22 mouse cellular contexts compared by ENCODE assay signal in genomic region chr6:115767357-115767756, GRCm38 (mm10). TPM values are rescaled to one million over a fixed set of nuclear protein-coding genes. Genes with fewer than 3 reads are reported as not detected.
A peak's percentile ranks its signal among the peaks of the same experiment; 100 is the strongest.
DNase-seq lines count a peak whose midpoint lies in the region; ATAC-seq lines count a peak whose summit lies in the region.
"Had no signal": no experiment of that assay in that cellular context is flagged by ENCODE, and none has a peak within 500 bp of the region (broad histone marks: within the 10 kb centered on the region; RNA-seq: fewer than 3 reads in every experiment).

No protein-coding gene starts in this region.

- no peak overlapping the region for H3K9ac ChIP-seq in heart, embryonic 15.5 days
- H3K9ac ChIP-seq in liver, embryonic 12.5 days: no peak overlapping the region
- no peak overlapping the region for H3K9ac ChIP-seq in liver, embryonic 11.5 days (ENCODE audit: low read depth, low read length)
- H3K9ac ChIP-seq: embryonic facial prominence, embryonic 15.5 days; hindbrain, embryonic 15.5 days; midbrain, embryonic 15.5 days; neural tube, embryonic 12.5 days had no signal

- H3K4me2 ChIP-seq in heart, embryonic 15.5 days: no peak overlapping the region
- no peak overlapping the region for H3K4me2 ChIP-seq in liver, embryonic 12.5 days
- H3K4me2 ChIP-seq in liver, embryonic 11.5 days: no peak overlapping the region
- H3K4me2 ChIP-seq: embryonic facial prominence, embryonic 15.5 days; heart, embryonic 11.5 days; hindbrain, embryonic 15.5 days; midbrain, embryonic 15.5 days; neural tube, embryonic 12.5 days had no signal

- no peak for ATAC-seq in heart, embryonic 15.5 days (replicated peaks; ENCODE audit: insufficient number of reproducible peaks, insufficient read depth, low FRiP score, low read depth)
- no peak for ATAC-seq in liver, embryonic 12.5 days
- no peak for ATAC-seq in liver, embryonic 11.5 days (replicated peaks; ENCODE audit: low FRiP score)
- ATAC-seq in monocyte, adult 5-6 weeks (replicated peaks; ENCODE audit: insufficient number of reproducible peaks, low FRiP score, low TSS enrichment, poor library complexity, severe bottlenecking): peak; percentile 63; the same call in 1 of the 2 replicates
- ATAC-seq in frontal cortex, adult (ENCODE audit: low TSS enrichment): no peak
- ATAC-seq: forebrain, embryonic 14.5 days; midbrain, embryonic 15.5 days had no signal

- H3K4me1 ChIP-seq in heart, embryonic 15.5 days (replicated peaks): peaks cover 33% of the 10 kb centered on the region
- H3K4me1 ChIP-seq in liver, embryonic 12.5 days: peaks cover 44% of the 10 kb centered on the region
- H3K4me1 ChIP-seq in liver, embryonic 11.5 days (replicated peaks; ENCODE audit: control insufficient read depth, insufficient read depth, low read length): peaks cover 27% of the 10 kb centered on the region
- H3K4me1 ChIP-seq in embryonic facial prominence, embryonic 10.5 days: peaks cover 37% of the 10 kb centered on the region

- no peaks in the 10 kb centered on the region for H3K27me3 ChIP-seq in heart, embryonic 15.5 days
- no peaks in the 10 kb centered on the region for H3K27me3 ChIP-seq in liver, embryonic 12.5 days (replicated peaks)
- no peaks in the 10 kb centered on the region for H3K27me3 ChIP-seq in liver, embryonic 11.5 days (replicated peaks; ENCODE audit: control insufficient read depth, insufficient read depth, low read length)
- no peaks in the 10 kb centered on the region for H3K27me3 ChIP-seq in embryonic facial prominence, embryonic 10.5 days (replicated peaks; ENCODE audit: low read depth, poor library complexity, severe bottlenecking)
- H3K27me3 ChIP-seq: embryonic facial prominence, embryonic 15.5 days; hindbrain, embryonic 15.5 days; midbrain, embryonic 15.5 days; neural tube, embryonic 12.5 days had no signal

- no peak for DNase-seq in heart, postnatal 4 days
- DNase-seq in liver, embryonic 11.5 days (ENCODE audit: low spot score): no peak
- DNase-seq in embryonic facial prominence, embryonic 10.5 days (ENCODE audit: low spot score): no peak
- DNase-seq: adrenal gland, adult 8-10 months; cerebellum, adult 11-12 months; cerebellum, postnatal 36 days; gastrocnemius, adult 2 months; kidney, adult 8-10 months; right cerebral cortex, postnatal 25 days; thymus, postnatal 36 days had no signal

- H3K4me3 ChIP-seq in heart, embryonic 15.5 days: no peak overlapping the region
- no peak overlapping the region for H3K4me3 ChIP-seq in liver, embryonic 12.5 days
- H3K4me3 ChIP-seq in liver, embryonic 11.5 days (ENCODE audit: low read depth, low read length): no peak overlapping the region
- H3K4me3 ChIP-seq in embryonic facial prominence, embryonic 10.5 days: no peak overlapping the region
- H3K4me3 ChIP-seq: embryonic facial prominence, embryonic 15.5 days; gastrocnemius, adult 2 months; hindbrain, embryonic 15.5 days; midbrain, embryonic 15.5 days; neural tube, embryonic 12.5 days had no signal

- 0 out of 2 replicates have a peak overlapping the region, but pooled peaks have one; percentile 31 for H3K27ac ChIP-seq in heart, embryonic 15.5 days
- H3K27ac ChIP-seq in liver, embryonic 12.5 days: peak overlapping the region; percentile 51; the same call in 1 of the 2 replicates
- H3K27ac ChIP-seq in liver, embryonic 11.5 days (ENCODE audit: low read depth, low read length): no peak overlapping the region
- H3K27ac ChIP-seq in embryonic facial prominence, embryonic 10.5 days (replicated peaks): peak overlapping the region; percentile 51; the same call in 1 of the 2 replicates
- H3K27ac ChIP-seq: embryonic facial prominence, embryonic 15.5 days; hindbrain, embryonic 15.5 days; macrophage; midbrain, embryonic 15.5 days; neural tube, embryonic 12.5 days had no signal

- H3K9me3 ChIP-seq in heart, embryonic 15.5 days (replicated peaks): no peaks in the 10 kb centered on the region
- no peaks in the 10 kb centered on the region; the same call in 1 of the 2 replicates for H3K9me3 ChIP-seq in liver, embryonic 12.5 days (replicated peaks)
- no peaks in the 10 kb centered on the region for H3K9me3 ChIP-seq in liver, embryonic 11.5 days (ENCODE audit: control insufficient read depth, low read length)
- no peaks in the 10 kb centered on the region for H3K9me3 ChIP-seq in embryonic facial prominence, embryonic 10.5 days
- H3K9me3 ChIP-seq: embryonic facial prominence, embryonic 15.5 days; hindbrain, embryonic 15.5 days; midbrain, embryonic 15.5 days; neural tube, embryonic 12.5 days had no signal

- WGBS in heart, embryonic 15.5 days: 47% methylated on average over 9 of the region's 9 CpGs
- WGBS in liver, embryonic 12.5 days (ENCODE audit: insufficient replicate concordance): 22% methylated on average over 9 of the region's 9 CpGs
- 37% methylated on average over 9 of the region's 9 CpGs for WGBS in liver, embryonic 11.5 days
- 44% methylated on average over 9 of the region's 9 CpGs for WGBS in embryonic facial prominence, embryonic 10.5 days

- H3K36me3 ChIP-seq in heart, embryonic 15.5 days: no peaks in the 10 kb centered on the region
- H3K36me3 ChIP-seq in liver, embryonic 12.5 days: no peaks in the 10 kb centered on the region
- no peaks in the 10 kb centered on the region for H3K36me3 ChIP-seq in liver, embryonic 11.5 days (ENCODE audit: control insufficient read depth, insufficient read depth, low read length)
- no peaks in the 10 kb centered on the region for H3K36me3 ChIP-seq in embryonic facial prominence, embryonic 10.5 days (replicated peaks)
- H3K36me3 ChIP-seq: embryonic facial prominence, embryonic 15.5 days; hindbrain, embryonic 15.5 days; midbrain, embryonic 15.5 days; neural tube, embryonic 12.5 days had no signal

RNA-seq across cellular contexts. Expression of gene Tmem40, which starts 5.1 kb away (rescaled TPM):
- 1.3 and 1.7 TPM in 2 replicates for polyA plus RNA-seq in heart, embryonic 15.5 days (2015; fragmentation: Nextera tagmentation; extraction: Ambion mirVana)
- under 1 TPM in 1 of 2 experiments, not detected in 1; 0.54 TPM for total RNA-seq in heart, postnatal 4 days (2021)
- polyA plus RNA-seq in liver, embryonic 12.5 days (2016; fragmentation: Nextera tagmentation; extraction: Ambion mirVana): 29.1 and 32.7 TPM in 2 replicates
- 29.4 and 32.5 TPM in 2 replicates for polyA plus RNA-seq in liver, embryonic 11.5 days (2014; fragmentation: Nextera tagmentation; extraction: Ambion mirVana)
- 1.1 and 1.6 TPM in 2 replicates for polyA plus RNA-seq in embryonic facial prominence, embryonic 10.5 days (2016; fragmentation: Nextera tagmentation; extraction: Ambion mirVana)
- total RNA-seq in monocyte, adult 5-6 weeks (2017): 3.1 to 13.5 TPM in 2 of 3 replicates, not detected in the other
- total RNA-seq: adrenal gland, adult 8-10 months had no signal
- polyA plus RNA-seq: C2C12 had no signal

RNA-seq across cellular contexts. Expression of gene Cand2, which starts 7.0 kb away (rescaled TPM):
- 40.8 and 48.7 TPM in 2 replicates for polyA plus RNA-seq in heart, embryonic 15.5 days (2015; fragmentation: Nextera tagmentation; extraction: Ambion mirVana)
- total RNA-seq in heart, postnatal 4 days (2021): 10 to 100 TPM; 74.1 to 74.2 TPM
- polyA plus RNA-seq in liver, embryonic 12.5 days (2016; fragmentation: Nextera tagmentation; extraction: Ambion mirVana): 9.5 and 10.5 TPM in 2 replicates
- polyA plus RNA-seq in liver, embryonic 11.5 days (2014; fragmentation: Nextera tagmentation; extraction: Ambion mirVana): 20.3 and 22.0 TPM in 2 replicates
- 68.9 and 71.8 TPM in 2 replicates for polyA plus RNA-seq in embryonic facial prominence, embryonic 10.5 days (2016; fragmentation: Nextera tagmentation; extraction: Ambion mirVana)
- 0.10 to 0.53 TPM (median 0.19 TPM) in 3 replicates for total RNA-seq in monocyte, adult 5-6 weeks (2017)

RNA-seq across cellular contexts. Expression of gene Rpl32, which starts 41.2 kb away (rescaled TPM):
- 1,057 and 1,253 TPM in 2 replicates for polyA plus RNA-seq in heart, embryonic 15.5 days (2015; fragmentation: Nextera tagmentation; extraction: Ambion mirVana)
- 1,000 to 10,000 TPM; 1,006 to 1,007 TPM for total RNA-seq in heart, postnatal 4 days (2021)
- polyA plus RNA-seq in liver, embryonic 12.5 days (2016; fragmentation: Nextera tagmentation; extraction: Ambion mirVana): 1,876 and 1,897 TPM in 2 replicates
- polyA plus RNA-seq in liver, embryonic 11.5 days (2014; fragmentation: Nextera tagmentation; extraction: Ambion mirVana): 2,286 and 2,478 TPM in 2 replicates
- 1,826 and 1,867 TPM in 2 replicates for polyA plus RNA-seq in embryonic facial prominence, embryonic 10.5 days (2016; fragmentation: Nextera tagmentation; extraction: Ambion mirVana)
- total RNA-seq in monocyte, adult 5-6 weeks (2017): 1,916 to 2,189 TPM (median 2,052 TPM) in 3 replicates

Comparison
In these comparisons a context has a peak if more than half of its experiments do, and no peak if none do; other contexts are left out.
1. RNA of gene Tmem40, which starts 5.1 kb away (polyA plus RNA-seq): 29.1 to 32.7 TPM in liver, embryonic 12.5 days and 29.4 to 32.5 TPM in liver, embryonic 11.5 days; 1.1 to 1.6 TPM in embryonic facial prominence, embryonic 10.5 days and 1.3 to 1.7 TPM in heart, embryonic 15.5 days; every median in the first group is over 10 times any median in the second.